Mouse (Mus musculus) bone marrow, adult 2 months (tissue): ENCODE results near the gene Rpl23.

Experiments used
- CTCF ChIP-seq: fragments of 200-500 bp; IDR thresholded peaks from 2 replicates; pipeline ENCODE4 v1.5.1; 2011; ENCODE audit warnings: low read length, control low read depth; ENCODE audit not compliant: control insufficient read depth, insufficient read depth
- POLR2A ChIP-seq: fragments of 200-500 bp; IDR thresholded peaks from 2 replicates; pipeline ENCODE4 v1.6.1; 2011; ENCODE audit warnings: low read depth, mild to moderate bottlenecking, control low read depth, low read length, borderline replicate concordance; ENCODE audit not compliant: control insufficient read depth

DNA sequence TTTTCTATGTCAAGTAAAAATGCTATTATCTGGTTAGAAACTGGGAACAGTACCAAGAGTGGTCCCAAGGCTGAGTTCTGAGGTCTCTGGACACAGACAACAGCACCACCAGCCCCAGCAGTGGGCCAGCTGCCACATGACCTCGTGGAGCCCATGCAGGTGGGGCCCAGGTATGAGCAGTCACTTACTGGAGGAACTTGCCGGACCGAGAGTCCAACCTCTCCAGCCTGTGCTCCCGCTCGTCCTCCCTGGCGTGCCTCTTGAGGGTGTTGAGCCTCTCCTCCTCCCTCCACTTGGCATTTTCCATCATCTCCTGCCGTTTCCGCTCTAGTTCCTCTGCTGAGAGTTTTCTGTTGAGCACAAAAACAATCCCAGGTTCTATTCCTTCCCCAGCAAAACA is 34.5 kb downstream of the Rpl23 start:
- TF ChIP-seq POLR2A, result no peak
- TF ChIP-seq CTCF, result no peak
